Mouse (Mus musculus) gastrocnemius, postnatal 25 days (tissue): Measurements from ENCODE around the gene Gm13762. TPM values are rescaled to one million over a fixed set of nuclear protein-coding genes. Genes with fewer than 3 reads are reported as not detected.
"Not testable (repeated sequence)": the region's sequence is repeated elsewhere in the genome, so short reads cannot be mapped to it uniquely, and the experiment has no call there.

ENCODE experiments used
- DNase-seq: peaks from one replicate; pipeline ENCODE4 v3.0.0; 2022
- long read RNA-seq, 2 experiments: library from polyadenylated mRNA; stranded (forward); transcript quantifications; one replicate each; pipeline ENCODE4 v2.0.0; 2021
- total RNA-seq, 2 experiments: library from RNA; stranded (reverse); gene quantifications; 1 replicate in 1 of 2; 2 replicates in 1 of 2; pipeline ENCODE4 v1.2.3; 2021

Gm13762 gene
- not detected for total RNA-seq
- long read RNA-seq, experiment 1, result 0 reads
- long read RNA-seq, experiment 2, result 0 reads

DNA sequence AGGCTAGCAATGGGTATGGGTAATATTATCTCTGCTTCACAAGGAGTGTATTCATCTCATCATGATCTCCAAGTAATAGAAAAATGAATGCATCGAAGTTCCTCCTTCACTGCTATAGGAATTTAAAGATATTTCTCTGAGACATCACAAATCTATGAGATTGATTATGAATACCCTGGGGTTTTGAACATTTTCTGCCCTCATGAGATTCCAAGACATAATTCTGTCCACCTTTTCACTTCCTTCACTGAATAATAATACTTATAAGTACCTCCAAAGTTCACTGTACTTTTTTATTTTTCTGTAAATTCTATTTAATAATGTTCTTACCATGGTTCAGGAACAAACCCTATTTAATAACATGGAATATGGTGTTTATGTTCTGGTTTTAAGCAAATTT is at the start of gene Gm13762:
Gene Gm13762, minus strand, starts transcription at position 101 of the 400 bp plus-strand sequence.
- DNase-seq, result no peak

- not testable (repeated sequence) for DNase-seq
Observed at GRCm38 (mm10) chr2:89021436-89021835, 41.4 kb upstream of the Gm13762 start.

- no peak for DNase-seq
Observed at GRCm38 (mm10) chr2:89018240-89018639, 38.2 kb upstream of the Gm13762 start, which contains the start of gene Olfr1216. Gene Olfr1216 (minus strand): TSS chr2:89018340.

DNA sequence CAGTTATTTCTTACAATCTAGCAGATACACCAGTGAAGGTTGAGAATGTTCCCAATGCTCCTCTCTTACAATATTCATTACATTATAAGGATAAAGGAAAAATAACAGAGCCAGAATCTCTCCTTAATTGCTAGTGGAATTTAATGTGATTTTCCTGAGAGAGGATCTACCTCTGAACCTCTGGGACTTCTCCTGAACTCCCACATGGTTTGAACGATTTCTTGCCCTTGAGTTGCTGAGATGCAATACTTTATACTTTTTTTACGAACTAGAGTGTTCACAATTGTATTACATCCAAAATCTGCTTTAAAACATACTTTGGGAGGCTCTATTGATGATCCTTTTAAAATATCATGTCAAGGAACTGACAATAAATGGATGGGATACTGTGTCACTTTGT is 26.8 kb upstream of the Gm13762 start, which contains the start of gene Olfr1215:
Gene Olfr1215, minus strand, starts transcription at position 101 of the 400 bp plus-strand sequence.
- DNase-seq, result no peak

DNA sequence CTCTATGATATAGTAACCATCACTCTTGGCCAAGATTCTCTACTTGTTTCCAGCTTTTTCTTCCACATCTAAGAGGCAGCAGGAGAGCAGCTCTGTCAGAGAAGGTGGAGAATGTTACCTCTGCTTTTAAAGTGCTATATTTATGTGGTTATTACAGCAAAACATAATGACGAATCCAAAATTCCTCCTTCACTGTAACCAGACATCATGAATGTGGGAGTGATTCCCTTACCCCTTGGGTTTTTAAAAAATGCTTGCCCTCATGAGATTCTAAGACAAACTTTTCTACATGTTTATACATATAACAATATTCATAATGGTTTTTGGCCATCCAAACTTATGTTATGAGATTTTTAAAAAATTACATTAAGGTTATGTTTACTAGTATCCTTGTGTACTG is 12.5 kb upstream of the Gm13762 start, which contains the start of gene Olfr1214:
Gene Olfr1214, minus strand, starts transcription at position 101 of the 400 bp plus-strand sequence.
- no peak for DNase-seq

GRCm38 (mm10) chr2:88953669-88954068 is 26.4 kb downstream of the Gm13762 start, which contains the start of gene Olfr1212:
Gene Olfr1212 (plus strand): TSS chr2:88953969.
- DNase-seq, result no peak

DNA sequence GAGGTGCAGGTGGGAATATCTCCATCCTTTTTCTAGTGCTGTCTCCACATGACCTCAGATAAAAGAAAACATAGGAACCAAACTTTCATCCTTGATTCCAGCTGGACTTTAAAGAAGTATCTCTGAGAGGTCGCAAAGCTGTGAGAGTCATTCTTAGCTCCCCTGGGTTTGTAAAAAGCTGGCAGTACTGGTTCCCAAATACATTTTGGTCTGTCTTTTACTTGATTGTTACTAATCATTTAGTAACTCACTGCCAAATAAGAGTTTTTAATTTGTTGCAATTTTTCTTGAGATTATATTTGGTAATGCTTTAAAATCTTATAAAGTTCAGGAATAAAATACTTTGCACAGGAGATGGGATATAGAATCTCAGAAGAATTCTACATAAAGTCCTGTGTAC is 42.1 kb downstream of the Gm13762 start, which contains the start of gene Olfr1211:
Gene Olfr1211, minus strand, starts transcription at position 101 of the 400 bp plus-strand sequence.
- no peak for DNase-seq

Other genes with a start within 250 kb of the Gm13762 start
- gene Olfr1197, start 247.9 kb downstream of the Gm13762 start, total RNA-seq, result not detected
- not detected for gene Olfr1198, start 228.9 kb downstream of the Gm13762 start, total RNA-seq
- not detected for gene Olfr1199, start 219.8 kb downstream of the Gm13762 start, total RNA-seq
- gene Olfr1200, start 209.8 kb downstream of the Gm13762 start, total RNA-seq, result not detected
- not detected for gene Olfr1201, start 187.2 kb downstream of the Gm13762 start, total RNA-seq
- not detected for gene Olfr1202, start 165.8 kb downstream of the Gm13762 start, total RNA-seq
- gene Olfr1205, start 150.5 kb downstream of the Gm13762 start, total RNA-seq, result not detected
- not detected for gene Olfr1204, start 131.0 kb downstream of the Gm13762 start, total RNA-seq
- not detected for gene Olfr1206, start 117.0 kb downstream of the Gm13762 start, total RNA-seq
- gene Olfr1208, start 78.0 kb downstream of the Gm13762 start, total RNA-seq, result not detected
- not detected for gene Olfr1209, start 65.1 kb downstream of the Gm13762 start, total RNA-seq
- not detected for gene Olfr1211, start 42.2 kb downstream of the Gm13762 start, total RNA-seq
- gene Olfr1212, start 26.3 kb downstream of the Gm13762 start, total RNA-seq, result not detected
- gene Olfr1214, start 12.4 kb upstream of the Gm13762 start, total RNA-seq, result not detected
- not detected for gene Olfr1215, start 26.7 kb upstream of the Gm13762 start, total RNA-seq
- gene Olfr1216, start 38.1 kb upstream of the Gm13762 start, total RNA-seq, result not detected
- gene Olfr1217, start 51.8 kb upstream of the Gm13762 start, total RNA-seq, result not detected
- gene Olfr1218, start 80.9 kb upstream of the Gm13762 start, total RNA-seq, result not detected
- not detected for gene Olfr1219, start 103.2 kb upstream of the Gm13762 start, total RNA-seq
- gene Olfr1220, start 126.6 kb upstream of the Gm13762 start, total RNA-seq, result not detected
- not detected for gene Olfr1221, start 137.0 kb upstream of the Gm13762 start, total RNA-seq
- not detected for gene Olfr1222, start 152.8 kb upstream of the Gm13762 start, total RNA-seq
- gene Olfr1223, start 171.3 kb upstream of the Gm13762 start, total RNA-seq, result not detected
- not detected for gene Olfr1224-ps1, start 183.8 kb upstream of the Gm13762 start, total RNA-seq
- gene Olfr1225, start 194.4 kb upstream of the Gm13762 start, total RNA-seq, result not detected
- gene Olfr1226, start 219.8 kb upstream of the Gm13762 start, total RNA-seq, result not detected